Mouse (Mus musculus): ENCODE measurements around the gene Wdr31. TPM values are rescaled to one million over a fixed set of nuclear protein-coding genes. Genes with fewer than 3 reads are reported as not detected.
A peak's percentile ranks its signal among the peaks of the same experiment; 100 is the strongest.

Wdr31 gene
- polyA plus RNA-seq, 1 experiment from 2014 or later: 13.8 TPM

- WGBS: 83% methylated on average over 2 of the region's 2 CpGs
- ATAC-seq: no peak
- H3K27ac ChIP-seq (ENCODE audit: low read length): no peak overlapping the region
- H3K4me3 ChIP-seq (replicated peaks; ENCODE audit: low read length): no peak overlapping the region
- H3K4me1 ChIP-seq (replicated peaks; ENCODE audit: control insufficient read depth, insufficient read depth, low read length): peaks cover 10% of the 10 kb centered on the region
- no peaks in the 10 kb centered on the region for H3K36me3 ChIP-seq (ENCODE audit: control insufficient read depth, insufficient read depth)
- no peak overlapping the region for H3K9ac ChIP-seq (replicated peaks; ENCODE audit: low read depth, low read length)
- no peaks in the 10 kb centered on the region for H3K9me3 ChIP-seq (ENCODE audit: control insufficient read depth, low read length)
- no peak overlapping the region for H3K4me2 ChIP-seq (ENCODE audit: low read length)
- H3K27me3 ChIP-seq (replicated peaks; ENCODE audit: control insufficient read depth, insufficient read depth, low read length): peaks cover 11% of the 10 kb centered on the region
Observed at GRCm38 (mm10) chr4:62475131-62475530, 4.4 kb upstream of the Wdr31 start.

GRCm38 (mm10) chr4:62472071-62472470 lies 1.4 kb upstream of the Wdr31 start:
- H3K9me3 ChIP-seq (ENCODE audit: control insufficient read depth, low read length): no peaks in the 10 kb centered on the region
- H3K27ac ChIP-seq (ENCODE audit: low read length): no peak overlapping the region
- no peaks in the 10 kb centered on the region for H3K36me3 ChIP-seq (ENCODE audit: control insufficient read depth, insufficient read depth)
- H3K27me3 ChIP-seq (replicated peaks; ENCODE audit: control insufficient read depth, insufficient read depth, low read length): no peaks in the 10 kb centered on the region
- peaks cover 3% of the 10 kb centered on the region; the same call in 1 of the 2 replicates for H3K4me1 ChIP-seq (replicated peaks; ENCODE audit: control insufficient read depth, insufficient read depth, low read length)
- no peak overlapping the region for H3K4me2 ChIP-seq (ENCODE audit: low read length)
- H3K4me3 ChIP-seq (replicated peaks; ENCODE audit: low read length): no peak overlapping the region
- ATAC-seq: no peak
- H3K9ac ChIP-seq (replicated peaks; ENCODE audit: low read depth, low read length): no peak overlapping the region
- WGBS: 90% methylated on average over 2 of the region's 2 CpGs

GRCm38 (mm10) chr4:62468158-62468557 lies 2.5 kb downstream of the Wdr31 start:
- no peaks in the 10 kb centered on the region for H3K9me3 ChIP-seq (ENCODE audit: control insufficient read depth, low read length)
- no peak overlapping the region for H3K27ac ChIP-seq (ENCODE audit: low read length)
- peaks cover 3% of the 10 kb centered on the region; the same call in 1 of the 2 replicates for H3K4me1 ChIP-seq (replicated peaks; ENCODE audit: control insufficient read depth, insufficient read depth, low read length)
- WGBS: 97% methylated on average over 1 of the region's 1 CpGs
- H3K36me3 ChIP-seq (ENCODE audit: control insufficient read depth, insufficient read depth): no peaks in the 10 kb centered on the region
- no peak overlapping the region for H3K4me3 ChIP-seq (replicated peaks; ENCODE audit: low read length)
- H3K27me3 ChIP-seq (replicated peaks; ENCODE audit: control insufficient read depth, insufficient read depth, low read length): no peaks in the 10 kb centered on the region
- no peak for ATAC-seq
- no peak overlapping the region for H3K9ac ChIP-seq (replicated peaks; ENCODE audit: low read depth, low read length)
- H3K4me2 ChIP-seq (ENCODE audit: low read length): no peak overlapping the region

- 92% methylated on average over 2 of the region's 2 CpGs for WGBS
- H3K9ac ChIP-seq (replicated peaks; ENCODE audit: low read depth, low read length): no peak overlapping the region
- no peaks in the 10 kb centered on the region for H3K27me3 ChIP-seq (replicated peaks; ENCODE audit: control insufficient read depth, insufficient read depth, low read length)
- H3K27ac ChIP-seq (ENCODE audit: low read length): no peak overlapping the region
- peaks cover 3% of the 10 kb centered on the region; the same call in 1 of the 2 replicates for H3K36me3 ChIP-seq (ENCODE audit: control insufficient read depth, insufficient read depth)
- H3K9me3 ChIP-seq (ENCODE audit: control insufficient read depth, low read length): no peaks in the 10 kb centered on the region
- no peak for ATAC-seq
- H3K4me1 ChIP-seq (replicated peaks; ENCODE audit: control insufficient read depth, insufficient read depth, low read length): no peaks in the 10 kb centered on the region
- no peak overlapping the region for H3K4me3 ChIP-seq (replicated peaks; ENCODE audit: low read length)
- no peak overlapping the region for H3K4me2 ChIP-seq (ENCODE audit: low read length)
Observed at GRCm38 (mm10) chr4:62463124-62463523, 7.6 kb downstream of the Wdr31 start.

- H3K27ac ChIP-seq (ENCODE audit: low read length): no peak overlapping the region
- H3K4me3 ChIP-seq (replicated peaks; ENCODE audit: low read length): no peak overlapping the region
- 93% methylated on average over 8 of the region's 8 CpGs for WGBS
- H3K36me3 ChIP-seq (ENCODE audit: control insufficient read depth, insufficient read depth): peaks cover 3% of the 10 kb centered on the region; the same call in 1 of the 2 replicates
- no peak overlapping the region for H3K4me2 ChIP-seq (ENCODE audit: low read length)
- no peaks in the 10 kb centered on the region for H3K27me3 ChIP-seq (replicated peaks; ENCODE audit: control insufficient read depth, insufficient read depth, low read length)
- H3K9me3 ChIP-seq (ENCODE audit: control insufficient read depth, low read length): no peaks in the 10 kb centered on the region
- no peaks in the 10 kb centered on the region for H3K4me1 ChIP-seq (replicated peaks; ENCODE audit: control insufficient read depth, insufficient read depth, low read length)
- no peak for ATAC-seq
- no peak overlapping the region for H3K9ac ChIP-seq (replicated peaks; ENCODE audit: low read depth, low read length)
Observed at GRCm38 (mm10) chr4:62460348-62460747, 10.3 kb downstream of the Wdr31 start.

- no peaks in the 10 kb centered on the region for H3K9me3 ChIP-seq (ENCODE audit: control insufficient read depth, low read length)
- WGBS: 74% methylated on average over 3 of the region's 3 CpGs
- no peaks in the 10 kb centered on the region for H3K27me3 ChIP-seq (replicated peaks; ENCODE audit: control insufficient read depth, insufficient read depth, low read length)
- ATAC-seq: peak; percentile 83
- H3K9ac ChIP-seq (replicated peaks; ENCODE audit: low read depth, low read length): no peak overlapping the region
- H3K36me3 ChIP-seq (ENCODE audit: control insufficient read depth, insufficient read depth): peaks cover 3% of the 10 kb centered on the region; the same call in 1 of the 2 replicates
- no peak overlapping the region for H3K4me2 ChIP-seq (ENCODE audit: low read length)
- no peaks in the 10 kb centered on the region for H3K4me1 ChIP-seq (replicated peaks; ENCODE audit: control insufficient read depth, insufficient read depth, low read length)
- no peak overlapping the region for H3K27ac ChIP-seq (ENCODE audit: low read length)
- no peak overlapping the region for H3K4me3 ChIP-seq (replicated peaks; ENCODE audit: low read length)
Observed at GRCm38 (mm10) chr4:62459081-62459480, 11.6 kb downstream of the Wdr31 start.

- ATAC-seq: no peak; the same call in 1 of the 2 replicates
- no peak overlapping the region for H3K4me2 ChIP-seq (ENCODE audit: low read length)
- 59% methylated on average over 5 of the region's 5 CpGs for WGBS
- no peaks in the 10 kb centered on the region for H3K36me3 ChIP-seq (ENCODE audit: control insufficient read depth, insufficient read depth)
- no peaks in the 10 kb centered on the region for H3K4me1 ChIP-seq (replicated peaks; ENCODE audit: control insufficient read depth, insufficient read depth, low read length)
- H3K27me3 ChIP-seq (replicated peaks; ENCODE audit: control insufficient read depth, insufficient read depth, low read length): no peaks in the 10 kb centered on the region
- no peaks in the 10 kb centered on the region for H3K9me3 ChIP-seq (ENCODE audit: control insufficient read depth, low read length)
- no peak overlapping the region for H3K4me3 ChIP-seq (replicated peaks; ENCODE audit: low read length)
- no peak overlapping the region for H3K9ac ChIP-seq (replicated peaks; ENCODE audit: low read depth, low read length)
- no peak overlapping the region for H3K27ac ChIP-seq (ENCODE audit: low read length)
Observed at GRCm38 (mm10) chr4:62454995-62455394, 15.7 kb downstream of the Wdr31 start.

GRCm38 (mm10) chr4:62440986-62441385 lies 29.7 kb downstream of the Wdr31 start:
- Histone ChIP-seq H3K27ac (ENCODE audit: low read length) (no peak overlapping the region), H3K27me3 (replicated peaks; ENCODE audit: control insufficient read depth, insufficient read depth, low read length) (no peaks in the 10 kb centered on the region), H3K9ac (replicated peaks; ENCODE audit: low read depth, low read length) (no peak overlapping the region), H3K9me3 (ENCODE audit: control insufficient read depth, low read length) (no peaks in the 10 kb centered on the region), H3K4me1 (replicated peaks; ENCODE audit: control insufficient read depth, insufficient read depth, low read length) (no peaks in the 10 kb centered on the region), H3K4me3 (replicated peaks; ENCODE audit: low read length) (no peak overlapping the region), H3K36me3 (ENCODE audit: control insufficient read depth, insufficient read depth) (no peaks in the 10 kb centered on the region), H3K4me2 (ENCODE audit: low read length) (no peak overlapping the region)
- ATAC-seq: no peak
- 75% methylated on average over 4 of the region's 4 CpGs for WGBS

- no peak for ATAC-seq
- 75% methylated on average over 4 of the region's 4 CpGs for WGBS
- no peaks in the 10 kb centered on the region for H3K27me3 ChIP-seq (replicated peaks; ENCODE audit: control insufficient read depth, insufficient read depth, low read length)
- H3K4me3 ChIP-seq (replicated peaks; ENCODE audit: low read length): no peak overlapping the region
- H3K9ac ChIP-seq (replicated peaks; ENCODE audit: low read depth, low read length): no peak overlapping the region
- H3K4me2 ChIP-seq (ENCODE audit: low read length): no peak overlapping the region
- no peaks in the 10 kb centered on the region for H3K4me1 ChIP-seq (replicated peaks; ENCODE audit: control insufficient read depth, insufficient read depth, low read length)
- no peaks in the 10 kb centered on the region for H3K36me3 ChIP-seq (ENCODE audit: control insufficient read depth, insufficient read depth)
- H3K9me3 ChIP-seq (ENCODE audit: control insufficient read depth, low read length): no peaks in the 10 kb centered on the region
- H3K27ac ChIP-seq (ENCODE audit: low read length): no peak overlapping the region
Observed at GRCm38 (mm10) chr4:62440544-62440943, 30.2 kb downstream of the Wdr31 start.

GRCm38 (mm10) chr4:62439793-62440192 lies 30.9 kb downstream of the Wdr31 start:
- WGBS: 66% methylated on average over 4 of the region's 4 CpGs
- ATAC-seq: no peak

More at GRCm38 (mm10) chr4:62439793-62440192, 30.9 kb downstream of the Wdr31 start:
- Histone ChIP-seq H3K27ac (ENCODE audit: low read length) (no peak overlapping the region), H3K9ac (replicated peaks; ENCODE audit: low read depth, low read length) (no peak overlapping the region), H3K4me1 (replicated peaks; ENCODE audit: control insufficient read depth, insufficient read depth, low read length) (no peaks in the 10 kb centered on the region), H3K36me3 (ENCODE audit: control insufficient read depth, insufficient read depth) (no peaks in the 10 kb centered on the region), H3K4me2 (ENCODE audit: low read length) (no peak overlapping the region), H3K9me3 (ENCODE audit: control insufficient read depth, low read length) (no peaks in the 10 kb centered on the region), H3K27me3 (replicated peaks; ENCODE audit: control insufficient read depth, insufficient read depth, low read length) (no peaks in the 10 kb centered on the region), H3K4me3 (replicated peaks; ENCODE audit: low read length) (no peak overlapping the region)
